Mouse (Mus musculus) stomach, embryonic 14.5 days (tissue): ENCODE data around the gene Nabp1. TPM values are rescaled to one million over a fixed set of nuclear protein-coding genes. Genes with fewer than 3 reads are reported as not detected.

ENCODE experiments used
- ATAC-seq: fragments of 200-750 bp; cut with Nextera tagmentation; 2 replicates; pipeline ENCODE4 v1.8.0; 2017; ENCODE audit warnings: low read depth, moderate TSS enrichment; ENCODE audit not compliant: insufficient number of reproducible peaks, insufficient read depth, low FRiP score
- H3K27ac ChIP-seq: fragments of 300-500 bp; sonication (generic); 2 replicates; pipeline ENCODE4 v1.5.1; 2014; ENCODE audit warnings: mild to moderate bottlenecking, low read length, moderate library complexity, mixed read lengths
- H3K27me3 ChIP-seq: fragments of 300-500 bp; sonication (generic); 2 replicates; pipeline ENCODE4 v1.6.1; 2014; ENCODE audit warnings: low read length, control low read depth, mixed read lengths; ENCODE audit not compliant: control insufficient read depth, insufficient read depth
- H3K36me3 ChIP-seq: fragments of 300-500 bp; sonication (generic); 2 replicates; pipeline ENCODE4 v1.6.1; 2014; ENCODE audit warnings: mild to moderate bottlenecking, control low read depth, low read length, moderate library complexity, mixed read lengths; ENCODE audit not compliant: control insufficient read depth, insufficient read depth
- H3K4me1 ChIP-seq: fragments of 300-500 bp; sonication (generic); 2 replicates; pipeline ENCODE4 v1.6.1; 2014; ENCODE audit warnings: low read length, control low read depth, mixed read lengths; ENCODE audit not compliant: control insufficient read depth, insufficient read depth
- H3K4me2 ChIP-seq: fragments of 300-500 bp; sonication (generic); replicated peaks from 2 replicates; pipeline ENCODE4 v1.6.1; 2014; ENCODE audit warnings: low read depth, low read length, control low read depth
- H3K4me3 ChIP-seq: fragments of 300-500 bp; sonication (generic); 2 replicates; pipeline ENCODE4 v1.5.1; 2014; ENCODE audit warnings: low read depth, low read length, control low read depth
- H3K9ac ChIP-seq: fragments of 300-500 bp; sonication (generic); replicated peaks from 2 replicates; pipeline ENCODE4 v1.6.1; 2014; ENCODE audit warnings: low read depth, mild to moderate bottlenecking, control low read depth, low read length, moderate library complexity, mixed read lengths
- H3K9me3 ChIP-seq: fragments of 300-500 bp; sonication (generic); 2 replicates; pipeline ENCODE4 v1.6.1; 2016; ENCODE audit warnings: low read depth, low read length, control low read depth; ENCODE audit not compliant: control insufficient read depth
- WGBS: fragments of 180-500 bp; shearing (Covaris S2); extraction: QIAGEN DNeasy Blood & Tissue Kit; methylation state at CpG from one replicate; pipeline ENCODE4 v1.1.7; 2014; 5-methylcytosine and 5-hydroxymethylcytosine counted together
- polyA plus RNA-seq: library from polyadenylated mRNA; unstranded; fragments of >200 nt; fragmentation: Nextera tagmentation; extraction: Ambion mirVana; gene quantifications from 2 replicates; pipeline ENCODE4 v1.2.1, GENCODE M21; 2014

Nabp1 gene
- polyA plus RNA-seq, 1 experiment from 2014 or later = 12.6 TPM

DNA sequence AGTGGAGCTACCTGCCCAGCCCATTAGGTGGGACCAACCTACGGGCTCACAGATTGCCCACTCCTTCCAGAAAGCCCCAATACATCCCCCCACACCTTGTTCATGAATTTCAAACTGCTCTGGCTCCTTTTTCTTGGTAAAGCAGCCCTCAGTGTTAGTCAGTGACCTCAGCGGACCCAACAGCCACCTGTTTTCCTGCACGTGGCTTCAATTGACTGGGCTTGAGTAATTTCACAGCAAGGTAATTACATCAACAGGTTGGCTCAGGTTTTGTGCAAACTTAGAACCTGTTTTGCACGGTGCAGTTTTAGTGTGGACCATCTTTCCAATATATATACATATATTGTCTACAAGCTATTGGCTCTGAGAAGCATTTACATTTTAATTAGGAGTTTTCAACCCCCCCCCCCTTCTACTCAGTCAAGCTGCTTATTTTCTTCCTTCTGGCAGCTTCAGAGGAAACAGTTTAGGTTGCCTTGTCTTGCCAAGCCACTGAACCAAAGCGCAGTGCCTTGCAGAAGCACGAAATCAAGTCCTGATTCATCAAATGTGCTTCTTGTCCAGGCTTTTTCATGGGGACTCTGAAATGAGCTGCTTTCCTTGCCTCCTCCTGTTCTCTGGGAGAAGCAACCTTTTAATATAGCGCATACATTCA, 35.0 kb upstream of the Nabp1 start:
- no peaks in the 10 kb centered on the region for H3K9me3 ChIP-seq
- WGBS = 81% methylated on average over 7 of the region's 7 CpGs

GRCm38 (mm10) chr1:51512326-51512725, 34.1 kb upstream of the Nabp1 start:
- Histone ChIP-seq H3K9me3 (no peaks in the 10 kb centered on the region), H3K4me2 (no peak overlapping the region), H3K4me1 (0 out of 2 replicates have a peak, but pooled peaks cover 5% of the 10 kb centered on the region), H3K9ac (no peak overlapping the region), H3K27me3 (no peaks in the 10 kb centered on the region), H3K4me3 (no peak overlapping the region), H3K36me3 (no peaks in the 10 kb centered on the region), H3K27ac (no peak overlapping the region)
- WGBS = 81% methylated on average over 2 of the region's 2 CpGs
- no peak for ATAC-seq

More for the DNA sequence above, 35.0 kb upstream of the Nabp1 start:
- no peak overlapping the region for H3K9ac ChIP-seq
- no peaks in the 10 kb centered on the region for H3K27me3 ChIP-seq
- H3K4me2 ChIP-seq = no peak overlapping the region
- ATAC-seq = no peak
- no peak overlapping the region for H3K27ac ChIP-seq
- 0 out of 2 replicates have a peak, but pooled peaks cover 5% of the 10 kb centered on the region for H3K4me1 ChIP-seq
- H3K4me3 ChIP-seq = no peak overlapping the region
- no peaks in the 10 kb centered on the region for H3K36me3 ChIP-seq

- H3K4me3 ChIP-seq = no peak overlapping the region
- no peak overlapping the region for H3K4me2 ChIP-seq
- H3K27ac ChIP-seq = peak overlapping the region; percentile 64; the same call in 1 of the 2 replicates
- H3K9ac ChIP-seq = no peak overlapping the region
- 39% methylated on average over 8 of the region's 8 CpGs for WGBS
- H3K27me3 ChIP-seq = no peaks in the 10 kb centered on the region
- H3K9me3 ChIP-seq = no peaks in the 10 kb centered on the region
- H3K36me3 ChIP-seq = no peaks in the 10 kb centered on the region
- ATAC-seq = no peak
- 0 out of 2 replicates have a peak, but pooled peaks cover 5% of the 10 kb centered on the region for H3K4me1 ChIP-seq
Observed at GRCm38 (mm10) chr1:51509776-51510175, 31.6 kb upstream of the Nabp1 start.

GRCm38 (mm10) chr1:51509083-51509482, 30.9 kb upstream of the Nabp1 start:
- Histone ChIP-seq H3K27me3 (no peaks in the 10 kb centered on the region), H3K27ac (peak overlapping the region; percentile 64; the same call in 1 of the 2 replicates), H3K4me1 (0 out of 2 replicates have a peak, but pooled peaks cover 5% of the 10 kb centered on the region), H3K9me3 (no peaks in the 10 kb centered on the region), H3K4me3 (no peak overlapping the region), H3K36me3 (no peaks in the 10 kb centered on the region), H3K4me2 (no peak overlapping the region), H3K9ac (no peak overlapping the region)
- peak; percentile 92 for ATAC-seq
- 15% methylated on average over 7 of the region's 7 CpGs for WGBS

- no peak overlapping the region for H3K4me3 ChIP-seq
- no peaks in the 10 kb centered on the region for H3K27me3 ChIP-seq
- 54% methylated on average over 3 of the region's 3 CpGs for WGBS
- H3K9ac ChIP-seq = no peak overlapping the region
- no peaks in the 10 kb centered on the region for H3K9me3 ChIP-seq
- 0 out of 2 replicates have a peak overlapping the region, but pooled peaks have one; percentile 2 for H3K4me2 ChIP-seq
- peak; percentile 68; the same call in 1 of the 2 replicates for ATAC-seq
- H3K36me3 ChIP-seq = no peaks in the 10 kb centered on the region
- H3K27ac ChIP-seq = peak overlapping the region; percentile 64; the same call in 1 of the 2 replicates
- 0 out of 2 replicates have a peak, but pooled peaks cover 5% of the 10 kb centered on the region for H3K4me1 ChIP-seq
Observed at GRCm38 (mm10) chr1:51508543-51508942, 30.3 kb upstream of the Nabp1 start.

GRCm38 (mm10) chr1:51507436-51507835, 29.2 kb upstream of the Nabp1 start:
- H3K36me3 ChIP-seq = no peaks in the 10 kb centered on the region
- no peaks in the 10 kb centered on the region for H3K27me3 ChIP-seq
- no peak overlapping the region for H3K4me2 ChIP-seq
- no peak overlapping the region for H3K9ac ChIP-seq
- H3K4me3 ChIP-seq = no peak overlapping the region
- H3K9me3 ChIP-seq = no peaks in the 10 kb centered on the region
- ATAC-seq = no peak
- H3K4me1 ChIP-seq = 0 out of 2 replicates have a peak, but pooled peaks cover 5% of the 10 kb centered on the region
- WGBS = 84% methylated on average over 5 of the region's 5 CpGs
- H3K27ac ChIP-seq = no peak overlapping the region

GRCm38 (mm10) chr1:51506236-51506635, 28.0 kb upstream of the Nabp1 start:
- no peak for ATAC-seq
- H3K9me3 ChIP-seq = no peaks in the 10 kb centered on the region
- 64% methylated on average over 4 of the region's 4 CpGs for WGBS

DNA sequence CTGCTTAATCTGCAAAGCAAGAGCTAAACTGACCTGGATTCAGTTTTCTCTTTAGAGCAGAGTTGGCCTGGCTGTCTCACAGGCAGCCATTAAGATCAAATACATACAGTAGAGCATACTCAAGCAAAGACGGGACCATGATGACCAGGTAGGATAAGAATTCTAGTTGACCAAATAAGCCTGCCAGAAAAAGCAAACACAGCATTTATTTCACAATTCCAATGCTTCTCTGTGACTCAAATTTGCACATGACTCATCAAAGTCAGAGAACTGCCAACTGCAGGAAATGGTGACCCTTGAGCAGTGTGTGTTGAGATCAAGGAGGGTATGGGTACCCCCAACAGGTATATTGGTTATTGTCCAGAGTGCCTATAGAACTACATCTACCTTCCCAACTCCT, 27.4 kb upstream of the Nabp1 start:
- 58% methylated on average over 1 of the region's 1 CpGs for WGBS
- Histone ChIP-seq H3K36me3 (no peaks in the 10 kb centered on the region), H3K4me2 (no peak overlapping the region), H3K27ac (no peak overlapping the region), H3K4me3 (no peak overlapping the region), H3K9ac (no peak overlapping the region), H3K9me3 (no peaks in the 10 kb centered on the region), H3K27me3 (no peaks in the 10 kb centered on the region), H3K4me1 (0 out of 2 replicates have a peak, but pooled peaks cover 5% of the 10 kb centered on the region)
- ATAC-seq = no peak

More at GRCm38 (mm10) chr1:51506236-51506635, 28.0 kb upstream of the Nabp1 start:
- Histone ChIP-seq H3K4me3 (no peak overlapping the region), H3K4me1 (0 out of 2 replicates have a peak, but pooled peaks cover 5% of the 10 kb centered on the region), H3K36me3 (no peaks in the 10 kb centered on the region), H3K4me2 (no peak overlapping the region), H3K9ac (no peak overlapping the region), H3K27ac (no peak overlapping the region), H3K27me3 (no peaks in the 10 kb centered on the region)
